Mouse (Mus musculus): ENCODE results near the gene Ccnjl.

GRCm38 (mm10) chr11:43610662-43611033, 82.1 kb downstream of the Ccnjl start:
- no peak for TF ChIP-seq CTCF (IDR thresholded peaks at IDR 0.05; ENCODE audit: extremely low read depth, insufficient read depth, insufficient read length, insufficient replicate concordance)
- TF ChIP-seq POLR2A (IDR thresholded peaks at IDR 0.05; ENCODE audit: low read depth, low read length): no peak

Data from spleen, adult 2 months (tissue).